Mouse (Mus musculus): ENCODE measurements at regions not wholly inside any gene's neighbourhood (a gene's known extent, or its start where the extent isn't known, plus 50 kb on each side); places are given as distances from the start of the nearest gene placed in this dataset.

- in situ Hi-C loops (cut with MboI, MseI) = no loop called here
These were observed 82.0 kb upstream of the 4930583I09Rik start for GRCm38 (mm10) chr17:64917830-64918229.

- in situ Hi-C loops (cut with MboI, MseI) = no loop called here
These were observed 80.8 kb upstream of the 4930583I09Rik start for GRCm38 (mm10) chr17:64916657-64917056.

- in situ Hi-C loops (cut with MboI, MseI) = no loop called here
These were observed 79.8 kb upstream of the 4930583I09Rik start for GRCm38 (mm10) chr17:64915708-64916107.

- in situ Hi-C loops (cut with MboI, MseI) = no loop called here
These were observed 79.2 kb upstream of the 4930583I09Rik start for GRCm38 (mm10) chr17:64915025-64915424.

GRCm38 (mm10) chr17:64914302-64914701, 78.4 kb upstream of the 4930583I09Rik start:
- in situ Hi-C loops (cut with MboI, MseI) = no loop called here

GRCm38 (mm10) chr17:64908671-64909070, 72.8 kb upstream of the 4930583I09Rik start:
- in situ Hi-C loops (cut with MboI, MseI) = no loop called here

GRCm38 (mm10) chr17:64901721-64902623, 66.1 kb upstream of the 4930583I09Rik start:
- in situ Hi-C loops (cut with MboI, MseI) = no loop called here

GRCm38 (mm10) chr17:64897473-64897872, 61.6 kb upstream of the 4930583I09Rik start:
- in situ Hi-C loops (cut with MboI, MseI) = no loop called here

- in situ Hi-C loops (cut with MboI, MseI) = no loop called here
These were observed 60.0 kb upstream of the 4930583I09Rik start for GRCm38 (mm10) chr17:64895886-64896285.

- in situ Hi-C loops (cut with MboI, MseI) = no loop called here
These were observed 59.6 kb upstream of the 4930583I09Rik start for GRCm38 (mm10) chr17:64895466-64895865.

- in situ Hi-C loops (cut with MboI, MseI) = no loop called here
These were observed 57.5 kb upstream of the 4930583I09Rik start for GRCm38 (mm10) chr17:64893182-64893902.

Data from T-helper 17 cell (primary cell).